Mouse (Mus musculus): Measurements from ENCODE around the gene Zbtb5.
"Not testable (repeated sequence)": the region's sequence is repeated elsewhere in the genome, so short reads cannot be mapped to it uniquely, and the experiment has no call there.

Zbtb5 gene

DNA sequence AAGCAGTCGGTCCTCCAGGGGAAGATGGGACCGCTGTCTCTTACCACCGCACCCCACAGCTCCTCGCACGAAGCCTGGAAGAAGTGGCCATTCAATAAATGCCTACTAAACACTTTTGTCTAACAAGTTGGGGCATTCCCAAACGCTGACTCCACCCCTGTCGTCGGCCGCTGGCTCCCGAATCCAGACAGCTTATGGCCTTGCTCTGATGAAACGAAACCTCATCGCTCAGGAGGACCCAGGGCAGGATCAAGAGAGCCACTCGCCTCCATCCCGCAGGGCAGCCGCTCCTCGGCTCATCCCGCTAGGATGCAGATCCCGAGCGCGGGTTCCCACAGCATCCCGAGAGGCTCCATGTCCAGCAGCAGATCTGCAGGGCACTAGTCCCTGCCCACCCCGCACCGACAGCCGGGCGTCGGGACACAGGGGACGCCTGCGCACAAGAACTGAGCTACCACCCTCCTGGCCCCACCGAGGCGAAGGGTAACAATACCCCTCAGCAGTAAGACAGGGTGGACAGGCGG is 569 bp downstream of the Zbtb5 start:
- no peak for DNase-seq (ENCODE audit: low spot score)

DNA sequence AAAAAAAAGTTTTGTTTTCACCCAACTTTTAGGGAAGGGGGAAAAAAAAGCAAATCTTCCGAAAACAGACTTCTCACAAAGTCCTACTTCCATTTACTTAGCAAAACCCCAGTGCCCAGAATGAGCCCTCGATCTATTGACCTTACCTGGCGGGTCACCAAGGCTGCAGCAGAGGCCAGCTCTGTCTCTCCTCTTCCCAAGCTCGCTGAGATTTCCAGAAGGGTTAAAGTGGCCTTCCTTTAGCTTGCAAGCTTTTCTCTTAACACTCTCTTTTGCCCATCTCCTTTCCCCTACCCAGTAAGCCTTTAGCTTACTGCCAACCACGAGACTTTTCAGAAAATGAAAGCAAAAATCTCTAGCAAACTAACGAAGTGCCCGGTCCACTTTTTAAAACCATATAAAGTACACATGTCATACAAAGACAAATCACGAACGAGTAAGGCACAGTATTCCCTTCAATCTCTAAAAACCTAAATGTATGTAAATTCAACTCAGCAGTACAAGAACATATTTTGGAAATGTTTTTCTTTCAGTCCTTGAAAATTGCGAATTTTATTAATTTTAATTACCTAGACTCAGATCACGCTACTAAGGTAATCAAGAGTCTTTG is 1.3 kb downstream of the Zbtb5 start:
- no peak for DNase-seq (ENCODE audit: low spot score)

DNA sequence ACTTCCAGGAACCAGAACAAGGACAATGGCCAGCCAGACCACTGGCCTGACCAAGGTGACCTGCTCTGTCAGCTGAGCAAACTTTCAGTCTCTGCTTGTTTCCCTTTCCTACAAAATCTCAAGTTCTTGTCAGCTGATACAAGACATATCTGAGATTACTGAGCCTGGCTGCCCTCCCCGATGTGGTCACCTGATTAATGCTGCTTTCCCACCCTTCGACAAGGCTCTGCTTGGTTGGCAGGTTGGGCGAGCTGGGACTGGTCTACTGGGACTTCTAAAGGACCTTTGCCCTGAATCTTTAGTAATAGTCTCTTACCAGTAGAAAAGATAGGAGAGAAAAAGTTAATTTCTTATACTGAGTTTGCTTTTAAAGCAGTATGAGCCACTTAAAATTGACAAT is 6.8 kb downstream of the Zbtb5 start:
- DNase-seq (ENCODE audit: low spot score): peak; percentile 76

DNA sequence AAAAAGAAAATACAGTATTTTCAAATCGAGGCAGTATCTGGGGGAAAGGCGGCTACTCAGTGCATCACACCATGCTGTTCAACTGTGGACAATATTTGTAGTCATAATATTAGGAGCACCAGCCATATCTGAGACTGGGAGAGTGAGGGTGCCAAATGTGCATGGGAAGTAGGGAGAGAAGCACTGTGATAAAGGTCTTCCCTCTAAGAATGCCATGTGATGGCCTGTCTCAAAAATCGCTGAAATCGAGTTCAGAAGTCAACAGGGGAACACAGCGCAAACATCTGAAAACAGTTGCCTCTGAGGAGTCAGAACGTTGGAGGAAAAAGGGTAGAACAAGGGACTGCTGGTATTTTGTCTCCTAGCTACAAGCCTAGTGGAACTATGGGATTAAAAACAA is 12.2 kb downstream of the Zbtb5 start:
- no peak for DNase-seq (ENCODE audit: low spot score)

DNA sequence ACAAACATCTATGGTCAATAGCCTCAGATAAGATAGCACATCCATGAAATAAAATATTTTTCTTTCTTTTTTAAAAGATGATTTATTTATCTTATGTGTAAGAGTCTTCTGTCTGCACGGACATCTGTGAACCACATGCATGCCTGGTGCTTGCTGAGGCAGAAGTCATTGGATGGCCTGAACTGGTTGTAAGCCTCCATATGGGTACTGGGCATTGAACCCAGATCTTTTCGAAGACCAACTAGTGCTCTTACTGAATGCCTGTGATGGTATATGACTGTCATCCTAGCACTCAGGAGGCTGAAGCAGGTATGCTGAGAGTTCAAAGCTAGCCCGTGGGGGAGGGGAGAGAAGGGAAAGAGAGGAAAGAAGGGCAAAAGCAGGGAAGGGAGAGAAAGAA is 14.1 kb downstream of the Zbtb5 start:
- no peak for DNase-seq (ENCODE audit: low spot score)

DNA sequence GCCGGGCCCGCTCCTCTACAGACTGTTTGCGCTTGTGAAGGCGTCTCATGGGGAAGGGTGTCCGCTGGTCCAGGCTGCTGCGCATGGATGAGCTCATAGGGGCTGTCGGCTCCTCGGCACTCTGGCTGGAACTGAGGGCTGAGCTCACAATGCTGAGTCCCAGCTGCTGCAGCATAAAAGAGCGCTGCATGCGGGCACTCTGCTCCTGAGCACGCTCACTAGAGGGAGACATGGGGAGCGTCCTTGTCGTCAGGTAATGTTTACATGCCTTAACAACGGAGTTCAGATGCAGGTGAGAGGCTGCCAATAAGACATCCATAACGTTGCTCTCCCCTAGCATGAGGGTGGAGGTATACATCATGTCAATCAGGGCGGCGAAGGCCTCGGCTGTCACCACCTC is 17.4 kb downstream of the Zbtb5 start:
- no peak for DNase-seq (ENCODE audit: low spot score)

DNA sequence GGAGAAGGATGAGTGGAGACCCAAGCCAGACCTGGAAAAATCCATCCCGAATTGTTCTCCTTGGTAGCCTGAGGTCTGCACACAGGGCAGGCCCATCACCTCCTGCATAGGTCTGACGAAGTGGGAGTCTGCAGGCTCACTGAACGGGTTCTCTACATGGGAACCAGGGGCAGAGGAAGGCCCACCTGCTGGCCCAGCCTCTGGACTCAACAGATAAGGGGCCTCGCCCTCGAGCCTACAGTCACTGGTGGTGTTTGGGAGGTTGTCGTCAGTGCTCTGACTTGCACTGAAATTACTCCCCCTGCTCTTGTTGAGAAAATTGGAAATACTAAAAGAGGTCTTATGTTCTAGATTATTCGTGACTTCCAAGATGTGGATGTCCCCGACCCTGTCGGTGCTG is 18.4 kb downstream of the Zbtb5 start:
- DNase-seq (ENCODE audit: low spot score): no peak

DNA sequence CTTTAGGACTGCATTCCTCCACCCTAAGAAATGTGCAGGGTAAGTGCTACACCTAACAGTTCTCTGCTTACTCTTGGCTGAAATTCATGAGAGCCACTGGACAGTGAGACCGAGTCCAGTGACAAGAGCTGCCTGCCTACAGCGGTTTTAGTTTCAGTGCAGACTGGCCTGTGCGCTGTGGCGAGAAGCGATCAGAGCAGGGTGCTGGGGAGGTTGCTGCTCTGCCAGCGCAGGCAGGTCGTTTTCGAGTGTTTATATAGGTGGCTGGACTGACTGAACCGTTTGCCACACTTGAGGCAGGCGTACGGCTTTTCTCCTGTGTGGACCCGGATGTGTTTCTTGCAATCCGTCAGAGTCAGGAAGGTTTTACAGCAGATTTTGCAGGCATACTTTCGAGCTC is 19.0 kb downstream of the Zbtb5 start:
- DNase-seq (ENCODE audit: low spot score): not testable (repeated sequence)

DNA sequence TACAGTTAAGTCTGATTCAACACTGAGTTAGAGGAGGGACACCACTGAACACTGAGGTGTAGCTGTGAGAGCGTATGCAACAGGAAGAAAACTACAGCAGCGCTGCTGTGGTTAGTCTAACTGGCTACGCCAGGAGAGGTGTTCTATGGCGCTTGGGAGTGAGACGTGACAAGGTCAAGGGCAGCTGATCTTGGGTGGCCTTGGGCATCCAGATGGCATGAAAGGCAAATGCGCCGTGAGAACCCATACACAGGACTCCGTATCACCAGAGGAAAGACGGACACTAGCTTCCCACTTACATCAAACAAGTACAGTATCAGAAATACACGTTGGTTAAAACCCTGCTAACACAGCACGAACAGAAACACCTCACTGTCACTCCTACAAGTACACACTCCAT is 19.9 kb downstream of the Zbtb5 start:
- DNase-seq (ENCODE audit: low spot score): not testable (repeated sequence)

DNA sequence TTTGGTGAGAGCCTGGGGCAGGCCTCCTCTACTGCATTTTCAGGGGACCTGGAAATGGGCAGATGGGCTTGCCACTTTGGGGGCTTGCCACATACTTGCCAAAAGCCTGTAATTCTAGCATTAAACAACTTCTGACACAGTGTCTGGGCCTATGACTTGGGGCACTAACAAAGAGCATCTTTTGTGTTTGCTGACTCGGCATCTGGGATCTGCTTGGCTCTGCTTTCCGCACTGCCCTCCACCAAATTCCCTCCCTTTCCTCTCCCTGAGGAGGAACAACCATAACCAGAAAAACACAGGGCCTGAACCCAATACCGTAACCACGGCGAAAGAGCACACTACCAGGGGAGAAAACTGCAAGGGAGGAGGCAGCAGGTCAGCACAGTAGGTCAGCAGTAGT is 21.7 kb downstream of the Zbtb5 start:
- no peak for DNase-seq (ENCODE audit: low spot score)

DNA sequence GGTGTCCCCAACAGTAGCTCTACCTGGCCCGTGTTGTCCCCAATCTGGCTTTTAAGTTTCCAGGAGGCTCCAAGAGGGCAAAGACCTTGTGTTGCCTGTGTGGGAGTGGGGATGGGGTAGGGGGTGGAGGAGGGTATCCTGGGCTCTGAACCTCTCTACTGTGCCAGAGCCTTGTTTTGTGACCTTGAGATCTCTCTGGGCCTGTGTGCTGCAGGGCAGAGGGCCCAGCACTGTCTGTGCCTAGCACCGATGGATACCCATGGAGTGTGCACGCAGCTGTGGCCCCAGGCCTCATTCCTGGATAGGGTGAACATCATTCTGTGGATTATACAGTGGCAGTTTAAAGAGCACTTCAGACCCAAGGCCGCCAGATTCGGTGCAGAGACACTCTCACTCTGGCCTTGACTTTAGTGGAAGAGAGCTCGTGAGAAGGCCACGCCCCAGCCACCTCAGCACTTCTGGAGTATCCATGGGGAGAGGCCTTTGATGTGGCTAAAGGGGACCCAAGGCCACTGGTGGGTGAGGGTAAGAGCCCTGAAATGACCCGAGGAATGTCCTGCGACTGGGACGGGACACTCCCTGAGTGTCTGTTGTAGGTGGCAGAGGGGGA is 29.0 kb downstream of the Zbtb5 start:
- DNase-seq (ENCODE audit: low spot score): peak; percentile 50

DNA sequence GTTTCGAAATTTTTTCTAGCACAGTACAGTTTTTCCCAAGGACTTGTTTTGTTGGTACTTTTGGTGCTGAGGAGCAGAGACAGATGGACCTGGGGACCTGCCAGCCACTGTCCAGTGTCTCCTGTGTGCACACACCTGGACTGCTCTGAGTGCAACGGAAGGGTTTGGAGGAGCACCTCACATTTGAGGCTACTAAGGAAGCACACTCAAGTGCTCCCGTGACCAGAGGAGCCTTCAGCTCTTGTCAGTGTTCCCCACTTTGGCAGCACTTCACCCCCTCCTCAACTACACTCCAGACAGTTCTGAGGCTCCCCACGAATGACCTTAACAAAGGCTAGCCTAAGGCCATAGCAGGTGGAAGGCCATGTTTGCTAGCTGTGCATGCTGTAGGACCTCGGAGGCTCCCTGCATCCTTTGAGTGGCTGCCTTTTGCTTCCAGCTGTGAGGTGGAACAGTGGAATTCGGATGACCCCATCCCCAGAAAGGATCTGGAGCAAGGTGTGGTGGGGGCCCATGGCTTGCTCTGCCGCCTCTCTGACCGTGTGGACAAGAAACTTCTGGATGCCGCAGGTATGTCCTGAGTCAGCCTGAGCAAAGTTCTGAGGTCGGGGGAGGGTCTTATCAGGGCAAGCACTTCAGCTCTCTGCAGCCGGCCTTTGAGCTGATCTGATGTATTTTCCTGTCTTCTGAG is 29.6 kb downstream of the Zbtb5 start:
- DNase-seq (ENCODE audit: low spot score): peak; percentile 80

DNA sequence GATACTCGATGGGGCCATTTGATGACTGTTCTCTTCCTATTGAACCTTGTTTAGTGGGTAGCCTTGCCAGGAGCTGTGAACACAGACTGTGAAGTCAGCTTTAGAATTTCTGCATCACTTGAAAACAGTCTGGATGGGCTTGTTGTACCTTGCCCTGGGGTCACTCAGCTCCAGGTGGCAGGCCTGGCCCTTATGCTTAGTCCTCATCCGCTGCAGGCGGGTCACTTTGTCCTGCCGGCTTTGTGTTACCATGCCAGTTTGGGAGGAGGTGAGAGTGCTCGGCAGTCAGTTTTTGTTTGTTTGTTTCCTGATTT is 30.3 kb downstream of the Zbtb5 start:
- peak; percentile 46 for DNase-seq (ENCODE audit: low spot score)

DNA sequence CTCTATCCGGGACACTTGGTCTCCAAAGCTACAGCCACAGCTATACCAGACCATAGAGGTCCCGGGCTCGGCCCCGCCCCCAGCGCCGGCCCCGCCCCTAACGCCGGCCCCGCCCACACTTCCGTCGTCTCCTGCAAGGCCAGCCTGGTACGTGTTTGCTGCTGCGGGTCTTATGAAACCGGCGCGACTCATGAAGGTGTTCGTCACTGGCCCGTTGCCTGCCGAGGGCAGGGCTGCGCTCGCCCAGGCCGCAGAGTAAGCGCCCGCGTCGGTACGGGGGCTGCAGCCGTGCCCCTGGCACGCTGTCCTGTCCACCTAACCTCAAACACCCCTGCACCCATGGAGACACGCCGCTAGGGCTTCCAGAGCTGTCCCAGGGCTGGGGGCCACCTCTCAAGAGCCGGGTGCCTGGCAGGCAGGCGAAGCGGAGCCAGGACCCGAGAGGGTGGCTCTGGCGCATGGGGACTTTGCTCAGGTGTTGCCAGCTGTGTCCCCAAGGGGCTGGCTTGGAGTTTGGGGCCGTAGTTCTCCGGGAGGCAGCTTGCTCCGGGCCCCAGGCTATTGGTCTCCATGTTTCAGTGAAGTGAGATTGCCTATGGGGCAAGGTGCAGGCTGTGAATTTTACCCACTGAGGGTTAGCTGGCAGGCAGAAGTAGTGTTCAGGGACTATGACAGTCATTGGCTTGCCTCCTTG is 30.8 kb downstream of the Zbtb5 start, which contains the start of gene Grhpr:
Gene Grhpr (plus strand): TSS at position 116 of the 694 bp plus-strand sequence.
- DNase-seq (ENCODE audit: low spot score): peak; percentile 97

DNA sequence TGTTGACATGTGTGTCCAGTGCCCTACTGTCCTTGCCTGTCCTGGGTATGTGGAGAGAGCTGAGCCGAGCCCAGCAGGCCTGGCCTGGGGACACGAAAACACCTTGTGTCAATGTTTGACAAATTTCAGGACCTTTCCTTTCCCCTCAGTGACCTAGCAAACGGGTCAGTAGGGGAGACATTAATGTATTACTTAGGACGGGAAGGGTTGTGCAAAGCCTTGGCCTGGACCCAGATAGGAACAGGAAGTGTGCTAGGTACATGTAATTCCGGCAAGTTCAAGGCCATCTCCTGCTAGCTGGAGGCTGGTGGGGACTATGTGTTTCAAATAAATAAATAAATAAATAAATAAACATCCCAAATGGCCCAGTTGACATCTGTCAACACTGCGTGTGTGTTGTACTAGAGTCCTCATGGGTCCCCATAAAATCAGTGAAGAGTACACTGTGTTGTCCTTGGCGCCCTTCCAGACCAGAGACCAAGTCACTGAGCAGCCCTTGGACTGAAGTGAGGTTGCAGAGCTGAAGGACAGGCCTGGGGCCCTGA is 32.3 kb downstream of the Zbtb5 start:
- peak; percentile 62 for DNase-seq (ENCODE audit: low spot score)

DNA sequence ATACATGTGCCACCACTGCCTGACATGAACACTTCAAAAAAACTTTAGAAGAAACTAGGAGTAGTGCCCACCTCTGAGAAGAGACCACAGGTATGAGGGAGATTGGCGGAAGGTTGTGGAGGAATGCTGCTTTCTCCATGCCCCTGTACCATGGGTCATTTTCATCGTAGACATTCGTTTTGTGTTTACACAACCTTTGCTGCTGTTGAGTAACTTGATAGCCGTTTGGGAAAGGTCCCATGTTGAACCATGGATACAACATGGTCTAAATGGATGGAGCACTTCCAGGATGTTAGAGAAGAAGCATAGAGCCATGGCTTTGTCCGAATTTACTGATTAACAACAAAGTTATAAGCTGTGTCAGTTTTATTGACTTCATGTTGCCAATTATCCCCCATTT is 34.0 kb downstream of the Zbtb5 start:
- no peak for DNase-seq (ENCODE audit: low spot score)

DNA sequence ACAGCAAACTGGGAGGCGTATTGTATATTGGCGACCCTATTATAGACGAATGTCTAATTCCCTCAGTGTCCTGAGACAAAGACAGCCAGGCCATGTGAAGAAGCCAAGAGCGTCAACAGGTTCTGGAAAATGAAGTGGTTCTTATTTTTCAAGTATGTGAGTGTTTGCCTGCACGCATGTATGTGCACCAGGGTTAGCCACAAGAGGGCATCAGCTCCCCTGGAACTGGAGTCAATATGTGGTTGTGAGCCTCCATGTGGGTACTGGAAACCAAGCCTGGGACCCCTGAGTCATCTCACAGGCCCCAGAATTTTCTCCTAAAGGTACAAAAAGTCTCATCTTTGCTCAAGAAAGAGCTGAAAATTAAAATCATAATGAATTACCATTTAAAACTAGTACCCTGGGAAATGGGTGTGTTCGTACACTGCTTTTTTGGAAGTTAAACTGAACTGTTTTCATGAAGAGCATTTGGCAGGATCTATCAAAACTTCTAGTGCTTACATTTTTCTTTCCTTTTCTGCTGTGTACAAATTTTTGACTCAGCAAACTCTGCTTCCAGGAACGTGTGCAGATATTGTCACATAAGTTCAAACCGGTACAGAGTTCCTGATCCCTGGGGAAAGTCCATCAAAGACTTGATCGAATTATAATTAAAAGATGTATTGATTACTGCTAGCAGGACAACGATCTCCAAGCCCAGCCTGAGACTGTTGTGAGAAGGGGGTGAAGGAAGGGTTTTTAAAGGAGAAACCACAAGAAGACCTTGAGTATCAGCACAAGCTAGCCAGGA is 35.1 kb downstream of the Zbtb5 start:
- no peak for DNase-seq (ENCODE audit: low spot score)

DNA sequence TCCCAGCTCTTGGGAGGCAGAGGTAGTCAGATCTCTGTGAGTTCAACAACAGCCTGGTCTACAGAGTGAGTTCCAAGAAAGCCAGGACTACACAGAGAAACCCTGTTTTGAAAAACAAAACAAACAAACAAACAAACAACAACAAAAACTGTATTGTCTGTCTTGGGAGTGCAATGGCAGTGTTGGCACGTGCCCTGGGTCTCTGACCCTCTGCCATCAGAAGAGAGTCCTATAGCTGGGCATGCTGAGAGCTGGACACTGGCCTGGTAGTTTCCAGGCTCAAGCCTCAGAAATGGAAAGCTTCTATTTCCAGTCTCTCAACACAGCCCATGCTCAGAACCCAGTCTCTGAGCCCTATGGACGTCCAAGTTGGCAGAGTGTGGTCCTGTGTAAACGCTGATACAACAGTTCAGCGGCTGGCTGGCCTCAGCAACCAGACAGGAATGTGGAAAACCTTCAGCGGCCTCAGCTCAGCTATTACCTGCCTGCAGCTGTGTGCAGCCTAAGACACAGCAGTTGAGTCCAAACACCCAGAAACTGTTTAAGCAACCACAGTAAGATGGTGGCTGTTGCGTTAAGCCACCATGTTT is 36.1 kb downstream of the Zbtb5 start:
- DNase-seq (ENCODE audit: low spot score): no peak

DNA sequence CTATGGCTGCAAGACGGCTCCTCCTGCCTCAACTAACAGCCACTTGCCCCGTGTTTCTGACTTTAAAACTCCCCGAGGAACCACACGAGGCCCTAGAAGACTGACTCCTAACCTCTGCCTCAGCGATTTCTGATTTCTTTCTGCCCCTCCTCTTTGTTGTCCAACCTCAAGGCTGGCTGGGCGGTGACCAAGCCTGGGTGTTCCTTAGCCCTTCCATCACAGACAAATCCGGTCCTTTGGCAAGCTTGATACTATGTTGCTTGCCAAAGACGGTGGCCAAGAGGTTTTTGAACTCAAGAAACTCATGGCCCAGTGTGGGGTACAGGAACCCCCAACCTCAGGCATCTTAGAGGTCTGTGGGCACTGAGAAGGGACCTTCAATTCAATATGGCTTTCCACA is 37.9 kb downstream of the Zbtb5 start:
- DNase-seq (ENCODE audit: low spot score): no peak

DNA sequence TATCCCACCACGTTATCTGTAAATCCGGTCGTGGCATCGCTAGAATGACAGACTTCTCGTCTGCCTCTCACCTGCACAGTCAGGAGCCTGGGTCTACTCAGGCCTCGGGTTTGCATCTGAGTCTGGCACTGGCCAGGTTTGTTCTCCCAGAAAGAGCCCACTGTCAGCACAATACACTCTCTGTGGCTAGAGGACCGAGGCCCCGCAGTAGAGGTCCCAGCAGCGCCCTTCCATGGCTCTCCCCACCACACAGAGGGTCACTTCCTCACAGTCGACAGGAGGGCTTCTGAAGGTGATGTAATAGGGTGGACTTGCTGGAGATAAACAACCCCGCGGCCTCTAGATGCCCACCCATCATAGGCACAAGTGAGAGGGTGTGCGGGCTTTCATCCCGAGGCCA is 38.3 kb downstream of the Zbtb5 start:
- no peak for DNase-seq (ENCODE audit: low spot score)

DNA sequence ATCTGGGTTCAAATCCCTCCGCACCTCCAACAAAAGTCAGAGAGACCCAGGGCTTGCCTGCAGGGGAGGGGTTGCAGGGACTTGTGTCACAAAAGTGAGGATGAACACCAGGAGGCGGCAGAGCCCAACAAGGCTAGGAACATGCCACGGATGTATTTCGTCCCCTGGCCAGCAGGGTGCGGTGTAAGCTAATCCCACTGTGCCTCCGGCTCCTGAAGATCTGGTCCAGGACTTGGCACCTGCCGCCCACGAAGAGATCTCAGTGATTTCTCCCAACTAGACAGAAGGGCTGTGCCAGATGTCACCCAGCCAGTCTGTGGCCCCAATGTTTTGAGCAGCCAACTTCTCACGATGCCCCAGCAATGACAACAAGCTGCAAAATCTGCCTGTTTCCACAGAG is 38.8 kb downstream of the Zbtb5 start:
- DNase-seq (ENCODE audit: low spot score): peak; percentile 72

All from yolk sac, embryonic 10.5 days (tissue).